Mouse (Mus musculus) liver (tissue): ENCODE data around the gene Zfp672.
A peak's percentile ranks its signal among the peaks of the same experiment; 100 is the strongest.
"Not testable (repeated sequence)": the region's sequence is repeated elsewhere in the genome, so short reads cannot be mapped to it uniquely, and the experiment has no call there.

Experiments
- DNase-seq: peaks from one replicate; pipeline ENCODE4 v3.0.0-alpha.2; 2020; ENCODE audit warnings: mixed read lengths

Zfp672 gene

GRCm38 (mm10) chr11:58324614-58325229 lies 5.4 kb downstream of the Zfp672 start:
- DNase-seq, result peak; percentile 34

- peak; percentile 31 for DNase-seq
Measured at GRCm38 (mm10) chr11:58323570-58324340, 6.4 kb downstream of the Zfp672 start.

- peak; percentile 99 for DNase-seq
Measured at GRCm38 (mm10) chr11:58322824-58323569, 7.1 kb downstream of the Zfp672 start.

- DNase-seq, result no peak
Measured at GRCm38 (mm10) chr11:58316768-58317390, 13.3 kb downstream of the Zfp672 start.

GRCm38 (mm10) chr11:58316344-58316743 lies 13.8 kb downstream of the Zfp672 start:
- DNase-seq, result no peak

- no peak for DNase-seq
Measured at GRCm38 (mm10) chr11:58315536-58316168, 14.5 kb downstream of the Zfp672 start.

- DNase-seq, result no peak
Measured at GRCm38 (mm10) chr11:58314069-58314468, 16.1 kb downstream of the Zfp672 start.

GRCm38 (mm10) chr11:58308661-58309060 lies 21.5 kb downstream of the Zfp672 start:
- DNase-seq, result no peak

GRCm38 (mm10) chr11:58307411-58308080 lies 22.6 kb downstream of the Zfp672 start:
- peak; percentile 73 for DNase-seq

- DNase-seq, result peak; percentile 94
Measured at GRCm38 (mm10) chr11:58306860-58307308, 23.3 kb downstream of the Zfp672 start, which contains the start of gene Zfp692. Gene Zfp692, plus strand, starts transcription at chr11:58307069.

- DNase-seq, result not testable (repeated sequence)
Measured at GRCm38 (mm10) chr11:58305299-58305698, 24.8 kb downstream of the Zfp672 start.

GRCm38 (mm10) chr11:58303594-58303993 lies 26.5 kb downstream of the Zfp672 start:
- no peak for DNase-seq

GRCm38 (mm10) chr11:58302774-58303445 lies 27.2 kb downstream of the Zfp672 start:
- no peak for DNase-seq

GRCm38 (mm10) chr11:58301837-58302754 lies 28.0 kb downstream of the Zfp672 start:
- DNase-seq, result peak; percentile 96

- DNase-seq, result peak; percentile 80
Measured at GRCm38 (mm10) chr11:58301057-58301456, 29.1 kb downstream of the Zfp672 start.

- no peak for DNase-seq
Measured at GRCm38 (mm10) chr11:58297396-58297795, 32.7 kb downstream of the Zfp672 start.

- DNase-seq, result no peak
Measured at GRCm38 (mm10) chr11:58292791-58293190, 37.3 kb downstream of the Zfp672 start.

GRCm38 (mm10) chr11:58290812-58291211 lies 39.3 kb downstream of the Zfp672 start:
- no peak for DNase-seq

GRCm38 (mm10) chr11:58289992-58290682 lies 40.0 kb downstream of the Zfp672 start:
- no peak for DNase-seq
